Mouse (Mus musculus) cerebellum, adult 11 months (tissue): ENCODE data around the gene Vps52.
"Not testable (repeated sequence)": the region's sequence is repeated elsewhere in the genome, so short reads cannot be mapped to it uniquely, and the experiment has no call there.

Experiments
- DNase-seq: peaks from one replicate; pipeline ENCODE4 v3.0.0; 2022

The Vps52 gene

DNA sequence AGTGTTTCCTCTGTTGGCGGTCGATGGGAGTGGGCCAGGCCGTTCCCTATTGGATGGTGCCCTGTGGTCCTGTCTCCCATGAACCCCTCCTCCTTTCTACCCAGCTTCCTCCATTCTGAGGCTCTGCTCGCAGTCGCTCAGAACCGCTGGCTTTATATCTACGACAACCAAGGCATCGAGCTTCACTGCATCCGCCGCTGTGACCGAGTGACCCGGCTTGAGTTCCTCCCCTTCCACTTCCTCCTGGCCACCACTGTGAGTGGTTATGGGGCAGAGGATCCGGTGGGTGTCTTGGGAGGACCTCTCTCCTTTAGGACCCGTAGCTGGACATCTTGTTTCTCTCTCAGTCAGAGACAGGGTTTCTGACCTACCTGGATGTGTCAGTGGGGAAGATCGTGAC lies 12.2 kb upstream of the Vps52 start:
- DNase-seq = no peak

- no peak for DNase-seq
These were observed 8.1 kb upstream of the Vps52 start for GRCm38 (mm10) chr17:33947430-33948089.

DNA sequence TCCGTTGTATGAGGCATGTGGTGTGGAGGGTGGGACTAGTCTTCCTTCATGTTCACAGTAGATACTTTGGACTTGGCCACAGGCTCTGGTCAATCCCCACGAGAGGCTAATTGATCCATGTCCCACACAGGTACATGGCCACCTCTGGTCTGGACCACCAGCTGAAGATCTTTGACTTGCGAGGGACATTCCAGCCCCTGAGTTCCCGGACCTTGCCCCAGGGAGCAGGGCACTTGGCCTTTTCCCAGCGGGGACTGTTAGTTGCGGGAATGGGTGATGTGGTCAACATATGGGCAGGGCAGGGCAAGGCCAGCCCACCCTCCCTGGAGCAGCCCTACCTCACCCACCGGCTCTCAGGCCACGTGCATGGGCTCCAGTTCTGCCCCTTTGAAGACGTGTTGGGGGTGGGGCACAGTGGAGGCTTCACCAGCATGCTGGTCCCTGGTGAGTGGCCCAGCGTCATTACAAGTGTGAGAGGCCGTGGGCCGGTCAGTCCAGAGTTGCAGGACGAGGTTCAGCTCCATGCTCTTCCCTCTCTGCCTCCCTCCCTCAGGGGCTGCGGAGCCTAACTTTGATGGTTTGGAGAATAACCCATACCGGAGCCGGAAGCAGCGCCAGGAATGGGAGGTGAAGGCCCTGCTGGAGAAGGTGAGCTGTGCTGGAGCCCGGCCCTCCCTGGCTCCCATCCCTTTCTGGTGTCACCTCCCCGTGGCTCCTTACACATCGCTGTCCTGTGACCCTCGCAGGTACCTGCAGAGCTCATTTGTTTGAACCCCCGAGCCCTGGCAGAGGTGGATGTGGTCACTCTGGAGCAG lies 7.3 kb upstream of the Vps52 start:
- DNase-seq = no peak

DNA sequence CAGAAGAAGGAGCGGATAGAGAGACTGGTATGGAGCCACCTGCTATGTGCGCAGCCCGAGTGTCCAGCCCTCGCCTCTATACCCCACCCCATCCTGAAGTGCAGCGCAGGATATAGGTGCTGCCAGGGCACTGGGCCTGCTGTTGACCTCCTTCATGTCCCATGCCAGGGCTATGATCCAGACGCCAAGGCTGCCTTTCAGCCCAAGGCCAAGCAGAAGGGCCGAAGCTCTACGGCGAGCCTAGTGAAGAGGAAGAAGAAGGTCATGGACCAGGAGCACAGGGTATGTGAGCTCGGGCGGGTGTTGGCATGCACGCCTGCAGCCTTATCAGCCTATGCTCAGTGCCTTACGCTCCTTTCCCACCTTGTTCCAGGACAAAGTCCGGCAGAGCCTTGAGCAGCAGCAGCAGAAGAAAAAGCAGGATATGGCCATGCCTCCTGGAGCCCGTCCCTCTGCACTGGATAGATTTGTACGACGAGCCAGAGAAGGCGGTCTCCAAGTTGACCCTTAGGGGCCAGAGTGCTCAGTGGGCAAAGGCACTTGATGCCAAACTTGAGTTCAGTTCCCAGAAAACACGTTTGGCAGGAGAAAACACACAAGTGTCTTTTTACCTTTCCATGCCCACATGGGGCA lies 6.6 kb upstream of the Vps52 start:
- DNase-seq = no peak

- no peak for DNase-seq
These were observed 5.4 kb upstream of the Vps52 start for GRCm38 (mm10) chr17:33950131-33950625.

GRCm38 (mm10) chr17:33951021-33951946 lies 4.3 kb upstream of the Vps52 start, which contains the start of gene B3galt4:
B3galt4 (minus strand) TSS chr17:33951488.
- DNase-seq = no peak

GRCm38 (mm10) chr17:33952015-33952414 lies 3.6 kb upstream of the Vps52 start:
- not testable (repeated sequence) for DNase-seq

DNA sequence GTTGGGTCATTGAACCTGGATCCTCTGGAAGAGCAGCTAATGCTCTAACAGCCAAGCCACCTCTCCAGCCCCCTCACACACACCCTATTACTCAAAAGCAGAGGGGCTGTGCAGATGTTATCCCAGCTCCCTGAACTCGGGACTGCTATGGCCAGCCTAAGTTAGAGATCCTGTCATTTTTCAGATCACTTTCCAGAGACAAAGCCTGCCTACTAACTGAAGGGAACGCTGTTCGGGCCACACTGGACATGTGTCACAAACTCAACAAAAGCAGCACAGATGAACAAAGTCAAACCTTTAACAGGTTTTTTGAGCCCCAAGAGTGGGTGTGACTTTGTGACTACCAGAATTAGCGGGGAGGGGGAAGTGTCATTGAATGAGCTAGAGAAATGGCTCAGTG lies 2.7 kb upstream of the Vps52 start:
- DNase-seq = no peak

DNA sequence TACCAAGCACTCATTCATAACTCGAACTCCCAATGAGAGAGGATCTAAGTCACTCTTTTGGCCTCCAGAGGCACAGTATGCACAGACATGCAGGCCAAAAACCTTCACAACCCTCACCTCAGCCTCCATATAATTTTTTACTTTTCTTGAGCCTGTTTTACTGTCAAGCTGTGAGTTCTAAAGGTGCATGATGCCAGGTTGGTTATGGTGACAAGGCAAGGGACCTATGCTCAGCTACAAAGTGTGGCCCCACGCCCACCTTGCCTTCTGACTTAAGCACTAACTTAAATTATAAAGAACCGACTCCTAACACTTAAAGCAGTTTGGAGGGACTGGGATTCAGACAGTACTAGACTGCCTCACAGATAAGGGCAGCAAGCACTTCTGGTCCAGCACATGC lies 2.3 kb upstream of the Vps52 start:
- DNase-seq = no peak

DNA sequence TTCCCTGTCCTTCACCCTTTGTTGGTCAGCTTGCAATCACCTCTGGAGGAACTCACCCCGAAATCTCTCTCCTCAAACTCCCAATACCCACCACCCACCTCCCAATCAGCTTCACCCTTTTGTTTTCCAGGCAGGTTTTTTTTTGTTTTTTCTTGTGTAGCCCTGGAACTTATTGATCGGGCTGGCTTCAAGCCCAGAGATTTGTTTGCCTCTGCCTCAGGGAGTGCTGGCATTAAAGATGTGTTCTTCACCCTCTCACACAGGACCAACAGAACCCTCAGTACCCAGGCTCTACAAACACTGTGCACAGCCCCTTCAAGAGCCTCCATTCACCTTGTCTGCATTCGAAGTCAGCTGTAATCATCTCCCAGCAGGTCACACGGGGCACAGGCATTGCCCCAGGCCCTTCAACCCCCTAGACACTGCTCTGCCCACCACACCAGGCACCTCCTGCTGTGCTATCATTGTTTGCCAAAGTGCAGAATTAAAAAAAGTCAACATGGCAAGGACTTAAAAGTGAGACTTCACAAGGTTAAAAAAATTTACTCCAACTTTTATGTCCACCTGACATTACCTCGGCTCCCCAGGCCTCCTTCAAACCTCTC lies 1.5 kb upstream of the Vps52 start:
- DNase-seq = no peak

DNA sequence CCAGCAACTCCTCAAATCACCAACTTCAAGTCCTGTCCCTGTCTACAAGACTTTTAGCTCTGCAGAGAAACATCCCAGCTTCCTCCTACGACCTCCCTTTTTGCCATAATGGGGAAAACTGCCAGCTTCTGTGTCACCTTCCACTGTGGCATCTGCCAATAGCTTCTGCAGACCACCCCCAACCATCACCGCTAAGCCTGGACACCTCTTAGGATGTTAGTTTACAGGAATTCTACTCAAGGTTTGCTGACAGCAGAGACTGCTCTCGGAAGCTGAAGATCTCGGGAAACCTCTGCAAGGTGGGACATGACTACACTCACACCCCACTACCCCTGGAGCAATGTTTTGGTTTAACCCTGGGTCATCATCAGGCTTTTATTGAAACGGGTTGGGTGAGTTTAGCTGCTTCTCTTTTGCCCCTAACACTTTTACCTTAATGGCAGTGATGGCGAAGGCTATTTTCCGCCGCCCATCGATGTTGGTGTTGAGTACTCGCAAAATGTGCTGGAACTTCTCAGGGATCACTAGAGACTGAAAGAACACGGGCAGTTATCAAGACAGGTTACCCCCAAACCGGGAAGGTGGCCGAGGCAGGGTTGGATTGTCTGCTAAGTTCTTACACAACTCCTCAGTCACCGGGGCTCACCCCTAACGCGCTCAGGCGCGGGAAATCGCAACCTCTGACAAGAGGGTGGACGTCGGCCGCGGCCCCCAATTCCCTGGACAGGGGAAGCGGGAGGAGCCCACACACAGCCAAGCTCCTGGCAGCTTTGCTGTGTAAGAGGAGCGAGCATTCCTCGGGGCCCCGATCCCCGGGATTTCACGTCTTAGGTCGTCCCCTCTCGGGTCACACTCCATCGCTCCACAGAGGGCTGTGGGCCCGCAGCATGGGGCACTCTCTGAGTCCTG lies 712 bp upstream of the Vps52 start:
- DNase-seq = no peak

- no peak for DNase-seq
These were observed 724 bp downstream of the Vps52 start for GRCm38 (mm10) chr17:33956336-33956735.

- DNase-seq = no peak
These were observed 1.9 kb downstream of the Vps52 start for GRCm38 (mm10) chr17:33957493-33957892.

GRCm38 (mm10) chr17:33958451-33958850 lies 2.8 kb downstream of the Vps52 start:
- no peak for DNase-seq

DNA sequence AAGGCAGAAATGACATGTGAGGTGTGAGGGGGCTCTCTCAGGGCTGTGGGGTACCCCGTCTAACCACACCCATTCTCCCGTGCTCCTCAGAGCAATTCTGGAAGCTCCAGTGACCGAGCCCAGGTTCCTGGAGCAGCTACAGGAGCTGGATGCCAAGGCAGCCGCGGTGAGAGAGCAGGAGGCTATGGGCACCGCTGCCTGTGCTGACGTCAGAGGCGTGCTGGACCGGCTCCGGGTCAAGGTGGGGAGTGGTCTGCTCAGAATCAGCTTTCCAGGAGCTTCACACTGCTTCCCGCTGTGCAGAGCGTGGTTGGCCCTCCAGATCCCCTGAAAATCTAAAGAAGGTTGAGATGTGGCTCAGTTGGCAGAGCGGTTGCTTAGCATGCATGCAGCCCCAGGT lies 3.5 kb downstream of the Vps52 start:
- DNase-seq = no peak

- no peak for DNase-seq
These were observed 4.3 kb downstream of the Vps52 start for GRCm38 (mm10) chr17:33959948-33960347.

- no peak for DNase-seq
These were observed 7.3 kb downstream of the Vps52 start for GRCm38 (mm10) chr17:33962876-33963275.

- DNase-seq = no peak
These were observed 9.7 kb downstream of the Vps52 start for GRCm38 (mm10) chr17:33965082-33965845.

- no peak for DNase-seq
These were observed 10.4 kb downstream of the Vps52 start for GRCm38 (mm10) chr17:33965846-33966550.

DNA sequence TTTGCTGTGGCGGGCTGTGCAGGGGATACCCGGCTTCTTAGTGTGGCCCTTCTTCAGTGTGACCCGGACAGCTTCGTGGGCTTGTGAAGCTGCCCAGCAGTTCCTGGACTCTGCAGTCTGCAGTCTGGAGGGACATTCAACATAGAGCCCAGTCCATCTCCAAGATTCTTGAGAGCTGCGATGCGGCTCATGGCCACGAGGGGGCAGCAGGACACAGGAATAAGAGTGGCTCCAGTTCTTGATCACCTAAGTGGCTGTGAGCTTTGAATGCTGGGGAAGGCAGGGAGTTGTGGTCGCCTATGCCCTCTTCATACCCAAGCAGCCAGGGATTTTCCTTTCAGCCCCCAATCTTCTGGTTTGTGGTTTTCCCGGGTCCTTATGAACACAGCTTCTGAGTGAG lies 12.9 kb downstream of the Vps52 start:
- DNase-seq = peak; percentile 73
